Mouse (Mus musculus) liver, embryonic 14.5 days (tissue): ENCODE data around the gene Srp54a.
"Not testable (repeated sequence)": the region's sequence is repeated elsewhere in the genome, so short reads cannot be mapped to it uniquely, and the experiment has no call there.

ENCODE experiments used
- CTCF ChIP-seq: IDR thresholded peaks from 2 replicates; pipeline ENCODE4 v1.5.1; 2016; ENCODE audit warnings: antibody characterized with exemption, low read depth, control low read depth
- EP300 ChIP-seq: IDR thresholded peaks from 2 replicates; pipeline ENCODE4 v1.6.1; 2016; ENCODE audit warnings: antibody characterized with exemption, low read depth

DNA sequence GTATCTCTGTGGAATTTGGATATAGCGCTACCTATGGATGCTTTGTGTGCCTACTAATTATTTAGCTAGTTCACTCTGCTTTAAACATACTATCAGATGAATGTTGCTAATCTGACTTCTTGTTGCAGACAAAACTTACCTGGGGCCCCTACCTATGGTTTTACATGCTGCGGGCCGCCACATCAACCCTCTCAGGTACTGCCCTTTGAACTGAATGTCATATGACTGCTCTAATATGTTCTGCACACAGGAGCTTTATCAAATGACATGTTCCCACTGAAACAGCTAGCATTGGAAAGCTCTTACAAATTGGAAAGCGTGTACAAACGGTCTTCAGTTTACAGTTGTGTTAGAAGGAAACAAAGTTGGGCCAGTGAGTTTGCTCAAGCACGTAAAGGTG lies 55.5 kb downstream of the Srp54a start:
- not testable (repeated sequence) for TF ChIP-seq CTCF, EP300
